Mouse (Mus musculus) colon, adult 2 months (tissue): Measurements from ENCODE around the gene Olfr1484. TPM values are rescaled to one million over a fixed set of nuclear protein-coding genes. Genes with fewer than 3 reads are reported as not detected.

Experiments
- polyA plus RNA-seq: library from polyadenylated mRNA; depleted of rRNA; stranded (reverse); fragments of >200 nt; gene quantifications from 2 replicates; pipeline ENCODE4 v1.2.3, GENCODE M21; 2012; rRNA removed

The Olfr1484 gene
- polyA plus RNA-seq = not detected in 2 replicates

DNA sequence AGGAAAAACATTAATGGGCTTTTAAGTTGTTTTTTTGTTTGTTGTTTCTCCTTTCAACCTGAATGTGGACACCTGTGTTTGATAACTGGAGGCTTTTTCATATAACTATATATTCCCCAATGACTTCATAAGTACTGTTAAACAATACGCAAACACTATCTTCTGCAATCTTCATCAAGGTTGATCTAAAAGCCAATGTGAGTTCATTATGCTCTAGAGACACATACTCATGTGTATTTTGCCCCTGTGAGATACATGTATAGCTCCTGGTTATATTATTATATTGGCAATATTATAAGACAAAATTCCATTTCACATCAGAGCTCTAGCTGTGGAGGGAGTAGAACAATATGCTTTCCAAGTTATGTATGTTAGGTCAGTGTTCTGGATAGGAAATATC lies at the start of gene Olfr1484:
Olfr1484 (plus strand) TSS at position 301 of the 400 bp plus-strand sequence.

DNA sequence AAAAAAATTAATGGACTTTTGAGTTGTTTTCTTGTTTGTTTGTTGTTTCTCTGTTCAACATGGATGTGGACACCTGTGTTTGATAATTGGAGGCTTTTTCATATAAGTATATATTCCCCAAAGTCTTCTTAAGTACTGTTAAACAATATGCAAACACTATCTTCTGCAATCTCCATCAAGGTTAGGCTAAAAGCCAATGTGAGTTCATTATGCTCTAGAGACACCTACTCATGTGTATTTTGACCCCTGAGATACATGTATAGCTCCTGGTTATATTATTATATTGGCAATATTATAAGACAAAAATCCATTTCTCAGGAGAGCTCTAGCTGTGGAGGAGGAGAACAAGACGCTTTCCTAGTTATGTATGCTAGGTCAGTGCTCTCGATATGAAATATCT lies 33.8 kb downstream of the Olfr1484 start, which contains the start of gene Olfr1487:
Olfr1487 (plus strand) TSS at position 301 of the 400 bp plus-strand sequence.

GRCm38 (mm10) chr19:13631321-13631720 lies 48.0 kb downstream of the Olfr1484 start, which contains the start of gene Olfr1489:
Gene Olfr1489, plus strand, starts transcription at chr19:13631621.

Other genes starting within 250 kb of the Olfr1484 start
- gene Olfr1466, start 244.6 kb upstream of the Olfr1484 start, polyA plus RNA-seq = not detected in 2 replicates
- not detected in 2 replicates for gene Olfr1467, start 221.3 kb upstream of the Olfr1484 start, polyA plus RNA-seq
- not detected in 2 replicates for gene Olfr1469, start 175.7 kb upstream of the Olfr1484 start, polyA plus RNA-seq
- not detected in 2 replicates for gene Olfr1471, start 140.1 kb upstream of the Olfr1484 start, polyA plus RNA-seq
- gene Olfr1472, start 127.4 kb upstream of the Olfr1484 start, polyA plus RNA-seq = not detected in 2 replicates
- not detected in 2 replicates for gene Olfr1474, start 113.9 kb upstream of the Olfr1484 start, polyA plus RNA-seq
- gene Olfr1475, start 103.3 kb upstream of the Olfr1484 start, polyA plus RNA-seq = not detected in 2 replicates
- not detected in 2 replicates for gene Olfr1477, start 83.0 kb upstream of the Olfr1484 start, polyA plus RNA-seq
- gene Olfr1480, start 55.6 kb upstream of the Olfr1484 start, polyA plus RNA-seq = not detected in 2 replicates
- gene Olfr1487, start 33.9 kb downstream of the Olfr1484 start, polyA plus RNA-seq = not detected in 2 replicates
- gene Olfr1489, start 48.1 kb downstream of the Olfr1484 start, polyA plus RNA-seq = not detected in 2 replicates
- not detected in 2 replicates for gene Olfr1490, start 67.6 kb downstream of the Olfr1484 start, polyA plus RNA-seq
- not detected in 2 replicates for gene Olfr1491, start 113.8 kb downstream of the Olfr1484 start, polyA plus RNA-seq
- not detected in 2 replicates for gene Olfr1493-ps1, start 139.8 kb downstream of the Olfr1484 start, polyA plus RNA-seq
- not detected in 2 replicates for gene Olfr1494, start 156.2 kb downstream of the Olfr1484 start, polyA plus RNA-seq
- not detected in 2 replicates for gene Olfr1495, start 181.1 kb downstream of the Olfr1484 start, polyA plus RNA-seq
- gene Olfr1496, start 194.4 kb downstream of the Olfr1484 start, polyA plus RNA-seq = not detected in 2 replicates
- not detected in 2 replicates for gene Olfr1497, start 214.7 kb downstream of the Olfr1484 start, polyA plus RNA-seq
- not detected in 2 replicates for gene Olfr1499, start 235.9 kb downstream of the Olfr1484 start, polyA plus RNA-seq
- not detected in 2 replicates for gene Olfr1500, start 247.0 kb downstream of the Olfr1484 start, polyA plus RNA-seq